Mouse (Mus musculus): ENCODE results near the gene Ryk.

The Ryk gene

GRCm38 (mm10) chr9:102834742-102835591 lies at the start of gene Ryk:
Gene Ryk (plus strand): TSS chr9:102834917.
- DNase-seq (ENCODE audit: low spot score) = peak; percentile 87

GRCm38 (mm10) chr9:102789491-102789890 lies 45.2 kb upstream of the Ryk start:
- no peak for DNase-seq (ENCODE audit: low spot score)

- no peak for DNase-seq (ENCODE audit: low spot score)
These were observed 42.9 kb upstream of the Ryk start for GRCm38 (mm10) chr9:102791845-102792244.

- no peak for DNase-seq (ENCODE audit: low spot score)
These were observed 41.9 kb upstream of the Ryk start for GRCm38 (mm10) chr9:102792836-102793235.

GRCm38 (mm10) chr9:102793286-102793809 lies 41.4 kb upstream of the Ryk start:
- no peak for DNase-seq (ENCODE audit: low spot score)

GRCm38 (mm10) chr9:102798406-102798805 lies 36.3 kb upstream of the Ryk start:
- DNase-seq (ENCODE audit: low spot score) = no peak

- no peak for DNase-seq (ENCODE audit: low spot score)
These were observed 28.6 kb upstream of the Ryk start for GRCm38 (mm10) chr9:102806056-102806573.

- DNase-seq (ENCODE audit: low spot score) = no peak
These were observed 23.5 kb upstream of the Ryk start for GRCm38 (mm10) chr9:102811192-102811591.

GRCm38 (mm10) chr9:102818228-102818627 lies 16.5 kb upstream of the Ryk start:
- no peak for DNase-seq (ENCODE audit: low spot score)

- DNase-seq (ENCODE audit: low spot score) = no peak
These were observed 6.1 kb upstream of the Ryk start for GRCm38 (mm10) chr9:102828604-102829003.

GRCm38 (mm10) chr9:102831541-102831940 lies 3.2 kb upstream of the Ryk start:
- no peak for DNase-seq (ENCODE audit: low spot score)

- no peak for DNase-seq (ENCODE audit: low spot score)
These were observed 339 bp upstream of the Ryk start for GRCm38 (mm10) chr9:102834414-102834741.

- no peak for DNase-seq (ENCODE audit: low spot score)
These were observed 1.6 kb downstream of the Ryk start for GRCm38 (mm10) chr9:102836279-102836678.

- peak; percentile 40 for DNase-seq (ENCODE audit: low spot score)
These were observed 6.4 kb downstream of the Ryk start for GRCm38 (mm10) chr9:102840792-102841778.

GRCm38 (mm10) chr9:102841832-102842231 lies 7.1 kb downstream of the Ryk start:
- DNase-seq (ENCODE audit: low spot score) = no peak

- peak; percentile 26 for DNase-seq (ENCODE audit: low spot score)
These were observed 7.8 kb downstream of the Ryk start for GRCm38 (mm10) chr9:102842498-102842897.

- no peak for DNase-seq (ENCODE audit: low spot score)
These were observed 8.9 kb downstream of the Ryk start for GRCm38 (mm10) chr9:102843577-102843976.

- no peak for DNase-seq (ENCODE audit: low spot score)
These were observed 11.1 kb downstream of the Ryk start for GRCm38 (mm10) chr9:102845851-102846250.

- no peak for DNase-seq (ENCODE audit: low spot score)
These were observed 11.6 kb downstream of the Ryk start for GRCm38 (mm10) chr9:102846348-102846747.

GRCm38 (mm10) chr9:102852076-102853022 lies 17.6 kb downstream of the Ryk start:
- DNase-seq (ENCODE audit: low spot score) = no peak

- DNase-seq (ENCODE audit: low spot score) = no peak
These were observed 23.1 kb downstream of the Ryk start for GRCm38 (mm10) chr9:102857856-102858255.

All from embryo, embryonic 10.5 days (tissue).